ENCODE assay signal across 24 mouse cellular contexts in genomic region chr7:82338121-82338520, GRCm38 (mm10). TPM values are rescaled to one million over a fixed set of nuclear protein-coding genes. Genes with fewer than 3 reads are reported as not detected.
DNase-seq lines count a peak whose midpoint lies in the region; ATAC-seq and TF ChIP-seq lines count a peak whose summit lies in the region.
"Had no signal": no experiment of that assay in that cellular context is flagged by ENCODE, and none has a peak within 500 bp of the region (broad histone marks: within the 10 kb centered on the region; RNA-seq: fewer than 3 reads in every experiment).

No protein-coding gene starts in this region.

- H3K27ac ChIP-seq in gastrocnemius, adult 2 months, result no peak overlapping the region
- H3K27ac ChIP-seq in limb, embryonic 14.5 days (replicated peaks; ENCODE audit: low read depth, low read length), result no peak overlapping the region
- H3K27ac ChIP-seq: embryonic facial prominence, embryonic 15.5 days; forebrain, embryonic 10.5 days; hindbrain, embryonic 10.5 days; hindbrain, embryonic 14.5 days; intestine, embryonic 15.5 days had no signal

- H3K9ac ChIP-seq in limb, embryonic 14.5 days (ENCODE audit: low read depth, low read length, severe bottlenecking), result no peak overlapping the region
- H3K9ac ChIP-seq: embryonic facial prominence, embryonic 15.5 days; heart, embryonic 12.5 days; hindbrain, embryonic 14.5 days; intestine, embryonic 15.5 days had no signal

- ATAC-seq in limb, embryonic 14.5 days (ENCODE audit: low FRiP score, low read depth), result no peak
- ATAC-seq: activated CD4-positive, CD25-positive, alpha-beta regulatory T cell, adult 4 months; forebrain, embryonic 14.5 days; intestine, embryonic 15.5 days had no signal

- H3K9me3 ChIP-seq in limb, embryonic 14.5 days (ENCODE audit: control insufficient read depth, low read length), result no peaks in the 10 kb centered on the region
- H3K9me3 ChIP-seq: embryonic facial prominence, embryonic 15.5 days; forebrain, embryonic 10.5 days; heart, embryonic 12.5 days; hindbrain, embryonic 10.5 days; intestine, embryonic 15.5 days had no signal

- intact Hi-C loops in gastrocnemius, adult 2 months (cut with DNase I), result no loop called here

- DNase-seq in gastrocnemius, adult 2 months, result no peak
- no peak for DNase-seq in gastrocnemius, postnatal 4 days (ENCODE audit: low spot score in 2 of 2)
- DNase-seq in testis, postnatal 10 days (ENCODE audit: low spot score), result peak; percentile 21
- DNase-seq in testis, postnatal 14 days (ENCODE audit: low spot score), result no peak
- peak; percentile 3 for DNase-seq in limb, embryonic 14.5 days (ENCODE audit: low spot score)
- no peak for DNase-seq in right cerebral cortex, adult 2 months (ENCODE audit: low spot score in 2 of 2)
- DNase-seq in cerebellum, adult 18-20 months, result no peak
- no peak for DNase-seq in adrenal gland, adult 18-20 months (ENCODE audit: low spot score in 2 of 2)
- DNase-seq: adrenal gland, adult 8-10 months; adrenal gland, postnatal 36 days; cerebellum, adult 8-10 months; embryo, embryonic 11 days; gastrocnemius, postnatal 10 days had no signal

- peak overlapping the region; percentile 9; the same call in 1 of the 2 replicates for H3K4me3 ChIP-seq in gastrocnemius, adult 2 months
- H3K4me3 ChIP-seq in limb, embryonic 14.5 days (replicated peaks; ENCODE audit: low read length), result no peak overlapping the region
- H3K4me3 ChIP-seq: embryonic facial prominence, embryonic 15.5 days; erythroblast, embryonic 14.5 days; forebrain, embryonic 10.5 days; heart, embryonic 12.5 days; hindbrain, embryonic 10.5 days; intestine, embryonic 15.5 days had no signal

- no peak for TF ChIP-seq POLR2A in limb, embryonic 14.5 days (IDR thresholded peaks at IDR 0.05; ENCODE audit: borderline replicate concordance, extremely low read depth, insufficient read depth, insufficient read length)

- TF ChIP-seq CTCF in gastrocnemius, adult 2 months (IDR thresholded peaks at IDR 0.05), result no peak

- H3K36me3 ChIP-seq in limb, embryonic 14.5 days (ENCODE audit: control insufficient read depth, insufficient read depth, low read length), result no peaks in the 10 kb centered on the region
- H3K36me3 ChIP-seq: embryonic facial prominence, embryonic 15.5 days; forebrain, embryonic 10.5 days; heart, embryonic 12.5 days; hindbrain, embryonic 10.5 days; intestine, embryonic 15.5 days had no signal

- H3K4me2 ChIP-seq in limb, embryonic 14.5 days (replicated peaks; ENCODE audit: low read depth, low read length, severe bottlenecking), result peak overlapping the region; percentile 84; the same call in 1 of the 2 replicates
- H3K4me2 ChIP-seq: heart, embryonic 12.5 days; hindbrain, embryonic 14.5 days; intestine, embryonic 15.5 days had no signal

- 79% methylated on average over 9 of the region's 9 CpGs for WGBS in limb, embryonic 14.5 days

- H3K4me1 ChIP-seq in limb, embryonic 14.5 days (ENCODE audit: control insufficient read depth, insufficient read depth, low read length), result peaks cover 19% of the 10 kb centered on the region

- H3K27me3 ChIP-seq in limb, embryonic 14.5 days (ENCODE audit: control insufficient read depth, insufficient read depth, low read length), result peaks cover 44% of the 10 kb centered on the region

RNA-seq across cellular contexts. Expression of gene Adamtsl3, which starts 2.6 kb away (rescaled TPM):
- 1 to 10 TPM; 4.3 to 7.8 TPM for total RNA-seq in gastrocnemius, adult 2 months (2021)
- total RNA-seq in gastrocnemius, postnatal 4 days (2021), result 10 to 100 TPM; 12.8 to 19.0 TPM
- 9.2 and 9.7 TPM in 2 replicates for polyA plus RNA-seq in limb, embryonic 14.5 days (2012; rRNA removed)
- polyA plus RNA-seq in limb, embryonic 14.5 days (2014; fragmentation: Nextera tagmentation; extraction: Ambion mirVana), result 8.3 and 10.6 TPM in 2 replicates
- 1 to 10 TPM; 2.0 to 2.9 TPM for total RNA-seq in adrenal gland, adult 18-20 months (2021)
- total RNA-seq: common myeloid progenitor, adult 5-6 weeks; MEL had no signal
- polyA plus RNA-seq: erythroblast, embryonic 14.5 days; forebrain, embryonic 10.5 days had no signal

Comparison
In these comparisons a context has a peak if more than half of its experiments do, and no peak if none do; other contexts are left out.
1. DNase-seq: peak in testis, postnatal 10 days (single experiment) and limb, embryonic 14.5 days (single experiment); none in gastrocnemius, adult 2 months (single experiment), gastrocnemius, postnatal 4 days (0 of 2), testis, postnatal 14 days (single experiment), right cerebral cortex, adult 2 months (0 of 2), cerebellum, adult 18-20 months (0 of 2) and adrenal gland, adult 18-20 months (0 of 2).